Mouse (Mus musculus) gastrocnemius, adult 8-10 months (tissue): ENCODE data around the gene Moxd1. TPM values are rescaled to one million over a fixed set of nuclear protein-coding genes. Genes with fewer than 3 reads are reported as not detected.

Experiments used
- DNase-seq, 2 experiments: peaks; one replicate each; pipeline ENCODE4 v3.0.0; 2022; ENCODE audit warnings: low spot score in 2 of 2
- total RNA-seq, 4 experiments: library from RNA; stranded (reverse); gene quantifications; 2 replicates each; pipeline ENCODE4 v1.2.4; 2022

Moxd1 gene
- 1 to 10 TPM in 1 of 4 experiments, under 1 TPM in 3; 0.07 to 1.5 (median 0.31) TPM for total RNA-seq

GRCm38 (mm10) chr10:24223449-24224143 lies at the start of gene Moxd1:
TSS of gene Moxd1 (plus strand) at chr10:24223517.
- DNase-seq, result no peak

- DNase-seq, result no peak
Observed at GRCm38 (mm10) chr10:24190392-24190791, 32.9 kb upstream of the Moxd1 start.

GRCm38 (mm10) chr10:24191977-24192376 lies 31.3 kb upstream of the Moxd1 start:
- DNase-seq, result no peak

GRCm38 (mm10) chr10:24199303-24199702 lies 24.0 kb upstream of the Moxd1 start:
- no peak for DNase-seq

- DNase-seq, result no peak
Observed at GRCm38 (mm10) chr10:24200099-24200498, 23.2 kb upstream of the Moxd1 start.

GRCm38 (mm10) chr10:24210075-24210474 lies 13.2 kb upstream of the Moxd1 start:
- DNase-seq, result no peak

- no peak for DNase-seq
Observed at GRCm38 (mm10) chr10:24213297-24213696, 10.0 kb upstream of the Moxd1 start.

- DNase-seq, result no peak
Observed at GRCm38 (mm10) chr10:24217558-24218268, 5.6 kb upstream of the Moxd1 start.

GRCm38 (mm10) chr10:24220931-24221330 lies 2.4 kb upstream of the Moxd1 start:
- no peak for DNase-seq

- DNase-seq, result no peak
Observed at GRCm38 (mm10) chr10:24222911-24223310, 406 bp upstream of the Moxd1 start.

- no peak for DNase-seq
Observed at GRCm38 (mm10) chr10:24224591-24224990, 1.3 kb downstream of the Moxd1 start.

GRCm38 (mm10) chr10:24228318-24229183 lies 5.2 kb downstream of the Moxd1 start:
- no peak for DNase-seq

GRCm38 (mm10) chr10:24232281-24232680 lies 9.0 kb downstream of the Moxd1 start:
- no peak for DNase-seq

GRCm38 (mm10) chr10:24235426-24236283 lies 12.3 kb downstream of the Moxd1 start:
- no peak for DNase-seq

- no peak for DNase-seq
Observed at GRCm38 (mm10) chr10:24246815-24247214, 23.5 kb downstream of the Moxd1 start.

GRCm38 (mm10) chr10:24248116-24248515 lies 24.8 kb downstream of the Moxd1 start:
- no peak for DNase-seq

- no peak for DNase-seq
Observed at GRCm38 (mm10) chr10:24251631-24252030, 28.3 kb downstream of the Moxd1 start.

GRCm38 (mm10) chr10:24258150-24258549 lies 34.8 kb downstream of the Moxd1 start:
- no peak for DNase-seq

- DNase-seq, result no peak
Observed at GRCm38 (mm10) chr10:24258885-24259284, 35.6 kb downstream of the Moxd1 start.

GRCm38 (mm10) chr10:24259794-24260590 lies 36.7 kb downstream of the Moxd1 start:
- no peak for DNase-seq
